Mouse (Mus musculus): ENCODE measurements around the gene 6330403K07Rik. TPM values are rescaled to one million over a fixed set of nuclear protein-coding genes. Genes with fewer than 3 reads are reported as not detected.
A peak's percentile ranks its signal among the peaks of the same experiment; 100 is the strongest.

6330403K07Rik gene
- polyA plus RNA-seq, 1 experiment, result 0.83 TPM

GRCm38 (mm10) chr11:71029403-71030118 is 3.8 kb downstream of the 6330403K07Rik start:
- Histone ChIP-seq H3K27me3 (replicated peaks; ENCODE audit: control insufficient read depth, insufficient read depth, low read length) (no peaks in the 10 kb centered on the region), H3K27ac (ENCODE audit: insufficient read depth, low read depth, low read length) (no peak overlapping the region), H3K4me3 (ENCODE audit: insufficient read depth, low read depth, low read length) (no peak overlapping the region), H3K4me1 (ENCODE audit: control insufficient read depth, insufficient read depth, low read length) (no peaks in the 10 kb centered on the region), H3K36me3 (ENCODE audit: control insufficient read depth, insufficient read depth, low read length) (peaks cover 5% of the 10 kb centered on the region)
- WGBS, result 76% methylated on average over 3 of the region's 3 CpGs
- TF ChIP-seq CTCF (conservative IDR thresholded peaks at IDR 0.05; ENCODE audit: insufficient read depth, insufficient read length, low read depth, low read length) (no peak), POLR2A (IDR thresholded peaks at IDR 0.05; ENCODE audit: low read depth, low read length) (no peak)
- DNase-seq, result no peak

GRCm38 (mm10) chr11:71028280-71028679 is 5.0 kb downstream of the 6330403K07Rik start:
- Histone ChIP-seq H3K36me3 (ENCODE audit: control insufficient read depth, insufficient read depth, low read length) (peaks cover 5% of the 10 kb centered on the region), H3K4me1 (ENCODE audit: control insufficient read depth, insufficient read depth, low read length) (no peaks in the 10 kb centered on the region), H3K27me3 (replicated peaks; ENCODE audit: control insufficient read depth, insufficient read depth, low read length) (no peaks in the 10 kb centered on the region), H3K4me3 (ENCODE audit: insufficient read depth, low read depth, low read length) (no peak overlapping the region), H3K27ac (ENCODE audit: insufficient read depth, low read depth, low read length) (no peak overlapping the region)
- WGBS, result 51% methylated on average over 3 of the region's 3 CpGs
- DNase-seq, result peak; percentile 10
- TF ChIP-seq POLR2A (IDR thresholded peaks at IDR 0.05; ENCODE audit: low read depth, low read length) (no peak), CTCF (conservative IDR thresholded peaks at IDR 0.05; ENCODE audit: insufficient read depth, insufficient read length, low read depth, low read length) (no peak)

DNA sequence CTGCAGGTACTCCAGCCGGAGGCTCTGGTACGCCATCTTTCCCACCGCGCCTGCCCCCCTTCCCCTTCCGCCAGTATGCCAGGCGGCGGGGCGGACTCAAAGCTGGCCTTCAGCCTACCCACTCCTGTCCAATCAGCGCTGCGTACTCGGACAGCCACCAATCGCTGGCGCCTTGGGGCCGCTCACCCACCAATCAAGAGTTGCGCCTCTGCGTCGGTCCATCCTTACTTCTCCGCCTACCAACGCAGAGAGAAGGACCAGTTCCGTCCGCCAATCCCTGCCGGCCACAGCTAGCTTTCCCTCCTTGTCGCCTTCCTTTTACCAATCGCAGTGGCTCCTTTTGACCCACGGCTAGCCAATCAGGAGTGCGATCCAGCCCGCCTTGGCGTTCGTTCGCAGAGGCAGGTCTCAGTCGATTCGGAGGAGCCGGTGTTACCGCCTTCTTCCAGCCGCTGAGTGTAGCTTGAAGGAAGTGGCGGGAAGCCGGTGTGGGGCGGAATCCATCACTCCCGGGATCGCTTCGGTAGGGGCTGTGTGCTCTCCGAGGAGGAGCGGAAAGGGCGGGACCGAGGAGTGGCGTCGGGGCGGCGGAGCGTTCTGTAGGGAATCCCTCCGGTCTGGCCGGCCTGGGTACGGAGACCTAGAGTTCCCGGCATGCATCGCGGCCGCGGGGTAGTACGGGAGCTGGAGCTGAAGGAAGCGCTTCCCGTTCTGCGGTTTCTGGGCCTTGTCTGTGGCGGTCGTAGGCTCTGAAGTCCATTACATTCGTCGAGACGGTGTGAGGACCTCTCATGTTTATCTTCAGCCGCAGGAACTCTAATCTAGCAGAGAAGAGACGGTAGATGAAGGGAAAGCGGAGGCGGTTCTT is 13.9 kb downstream of the 6330403K07Rik start, which contains the start of the genes Mis12 and Derl2:
Mis12 (plus strand) TSS at position 411 of the 868 bp plus-strand sequence.
Derl2 (minus strand) TSS at position 641 of the 868 bp plus-strand sequence.
- peak within 1 kb of the TSS; percentile 86 for H3K27ac ChIP-seq (ENCODE audit: insufficient read depth, low read depth, low read length)
- TF ChIP-seq CTCF (conservative IDR thresholded peaks at IDR 0.05; ENCODE audit: insufficient read depth, insufficient read length, low read depth, low read length) (no peak), POLR2A (IDR thresholded peaks at IDR 0.05; ENCODE audit: low read depth, low read length) (peak; percentile 53)
- no peaks in the 10 kb centered on the region for H3K27me3 ChIP-seq (replicated peaks; ENCODE audit: control insufficient read depth, insufficient read depth, low read length)
- peaks cover 3% of the 10 kb centered on the region for H3K4me1 ChIP-seq (ENCODE audit: control insufficient read depth, insufficient read depth, low read length)
- no peaks in the 10 kb centered on the region; the same call in 1 of the 2 replicates for H3K36me3 ChIP-seq (ENCODE audit: control insufficient read depth, insufficient read depth, low read length)
- peak; percentile 100 for DNase-seq
- peak within 1 kb of the TSS; percentile 94 for H3K4me3 ChIP-seq (ENCODE audit: insufficient read depth, low read depth, low read length)
- under 1% methylated on average over 71 of the region's 71 CpGs for WGBS

- WGBS, result 4% methylated on average over 28 of the region's 28 CpGs
- Histone ChIP-seq H3K4me1 (ENCODE audit: control insufficient read depth, insufficient read depth, low read length) (peaks cover 3% of the 10 kb centered on the region), H3K36me3 (ENCODE audit: control insufficient read depth, insufficient read depth, low read length) (no peaks in the 10 kb centered on the region; the same call in 1 of the 2 replicates), H3K27ac (ENCODE audit: insufficient read depth, low read depth, low read length) (peak overlapping the region; percentile 86), H3K27me3 (replicated peaks; ENCODE audit: control insufficient read depth, insufficient read depth, low read length) (no peaks in the 10 kb centered on the region), H3K4me3 (ENCODE audit: insufficient read depth, low read depth, low read length) (peak overlapping the region; percentile 94)
- TF ChIP-seq POLR2A (IDR thresholded peaks at IDR 0.05; ENCODE audit: low read depth, low read length) (no peak), CTCF (conservative IDR thresholded peaks at IDR 0.05; ENCODE audit: insufficient read depth, insufficient read length, low read depth, low read length) (no peak)
- DNase-seq, result no peak
These were observed 14.7 kb downstream of the 6330403K07Rik start for GRCm38 (mm10) chr11:71018416-71019200.

- WGBS, result 85% methylated on average over 1 of the region's 1 CpGs
- Histone ChIP-seq H3K27me3 (replicated peaks; ENCODE audit: control insufficient read depth, insufficient read depth, low read length) (no peaks in the 10 kb centered on the region), H3K4me3 (ENCODE audit: insufficient read depth, low read depth, low read length) (no peak overlapping the region), H3K4me1 (ENCODE audit: control insufficient read depth, insufficient read depth, low read length) (peaks cover 3% of the 10 kb centered on the region), H3K27ac (ENCODE audit: insufficient read depth, low read depth, low read length) (no peak overlapping the region), H3K36me3 (ENCODE audit: control insufficient read depth, insufficient read depth, low read length) (no peaks in the 10 kb centered on the region; the same call in none of the 2 replicates)
- TF ChIP-seq POLR2A (IDR thresholded peaks at IDR 0.05; ENCODE audit: low read depth, low read length) (no peak), CTCF (conservative IDR thresholded peaks at IDR 0.05; ENCODE audit: insufficient read depth, insufficient read length, low read depth, low read length) (no peak)
- DNase-seq, result no peak
These were observed 16.3 kb downstream of the 6330403K07Rik start for GRCm38 (mm10) chr11:71017051-71017450.

DNA sequence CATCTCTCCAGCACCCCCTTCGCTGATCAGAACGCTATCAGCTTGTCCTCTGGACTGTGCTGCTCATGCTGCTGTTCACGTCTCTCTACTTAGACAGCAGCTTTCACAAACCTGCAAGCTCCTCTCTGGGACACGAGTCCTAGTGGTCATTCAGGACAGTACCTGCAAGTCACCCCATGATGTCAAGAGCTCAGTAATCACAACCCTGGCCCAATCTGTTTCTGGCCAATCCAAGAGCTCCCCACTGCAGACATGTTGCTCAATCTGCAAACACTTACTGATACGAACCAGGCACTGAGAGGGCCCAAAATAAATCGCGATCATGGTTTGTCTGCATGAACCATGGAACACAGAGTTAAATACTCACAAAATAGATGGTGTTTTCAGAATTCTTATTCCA is 20.6 kb downstream of the 6330403K07Rik start:
- no peak for DNase-seq
- TF ChIP-seq POLR2A (IDR thresholded peaks at IDR 0.05; ENCODE audit: low read depth, low read length) (no peak), CTCF (conservative IDR thresholded peaks at IDR 0.05; ENCODE audit: insufficient read depth, insufficient read length, low read depth, low read length) (no peak; the same call in 1 of the 2 replicates)
- no peaks in the 10 kb centered on the region; the same call in 1 of the 2 replicates for H3K4me1 ChIP-seq (ENCODE audit: control insufficient read depth, insufficient read depth, low read length)
- no peak overlapping the region for H3K27ac ChIP-seq (ENCODE audit: insufficient read depth, low read depth, low read length)
- peaks cover 9% of the 10 kb centered on the region for H3K36me3 ChIP-seq (ENCODE audit: control insufficient read depth, insufficient read depth, low read length)
- no peaks in the 10 kb centered on the region for H3K27me3 ChIP-seq (replicated peaks; ENCODE audit: control insufficient read depth, insufficient read depth, low read length)
- WGBS, result 95% methylated on average over 7 of the region's 7 CpGs
- H3K4me3 ChIP-seq (ENCODE audit: insufficient read depth, low read depth, low read length), result no peak overlapping the region

All from kidney, adult 2 months (tissue).